Mouse (Mus musculus) small intestine, adult 2 months (tissue): ENCODE results near the gene Hist1h4a.

Experiments used
- CTCF ChIP-seq: fragments of 200-500 bp; IDR thresholded peaks from 2 replicates; pipeline ENCODE4 v1.5.1; 2012; ENCODE audit warnings: low read depth, mild to moderate bottlenecking, control low read depth, inconsistent platforms, low read length, moderate library complexity, mixed read lengths; ENCODE audit not compliant: insufficient replicate concordance, insufficient read length; ENCODE audit errors: extremely low read depth
- POLR2A ChIP-seq: fragments of 200-500 bp; IDR thresholded peaks from 2 replicates; pipeline ENCODE4 v1.6.1; 2012; ENCODE audit warnings: low read depth, mild to moderate bottlenecking, control low read depth, inconsistent platforms, low read length, moderate library complexity

DNA sequence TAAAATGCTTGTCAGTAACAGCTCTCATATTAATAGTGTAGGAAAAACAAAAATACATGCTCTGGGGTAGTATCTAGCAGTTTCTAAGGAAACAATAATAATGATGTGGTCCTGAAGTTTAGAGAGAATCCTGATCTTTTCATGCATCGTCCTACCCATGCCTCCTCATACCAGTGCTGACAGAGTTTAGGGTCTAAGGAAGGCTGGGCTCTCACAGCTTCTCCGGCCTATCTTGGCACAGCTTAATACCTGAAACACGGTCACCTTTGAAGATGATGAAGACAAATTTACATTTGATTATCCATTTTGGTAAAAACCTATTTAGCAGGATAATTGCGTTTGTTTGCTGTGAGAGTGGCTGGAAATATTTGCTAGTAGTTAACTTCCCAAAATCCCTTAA lies 17.1 kb downstream of the Hist1h4a start:
- TF ChIP-seq POLR2A (no peak), CTCF (no peak)
